Mouse (Mus musculus): Measurements from ENCODE around the gene Ppp1r14d.

- no peak for TF ChIP-seq ZC3H11A (IDR thresholded peaks at IDR 0.05; ENCODE audit: borderline replicate concordance, low read depth, low read length)
- TF ChIP-seq MAFK (IDR thresholded peaks at IDR 0.05; ENCODE audit: insufficient read depth, low read depth, low read length), result no peak
- no peak for TF ChIP-seq HCFC1 (IDR thresholded peaks at IDR 0.05; ENCODE audit: borderline replicate concordance, insufficient read depth, low read length)
- TF ChIP-seq ZNF384 (IDR thresholded peaks at IDR 0.05; ENCODE audit: low read depth, low read length), result no peak
These were observed 47.2 kb upstream of the Ppp1r14d start for GRCm38 (mm10) chr2:119276926-119277325.
